Mouse (Mus musculus) heart, postnatal 36 days (tissue): Measurements from ENCODE around the gene Dhx38. TPM values are rescaled to one million over a fixed set of nuclear protein-coding genes. Genes with fewer than 3 reads are reported as not detected.

ENCODE experiments used
- DNase-seq, 2 experiments: peaks; one replicate each; pipeline ENCODE4 v3.0.0; 2021 to 2022
- intact Hi-C: fragments of 180-260 bp; cut with DNase I; formaldehyde crosslinking; loops from one replicate; pipeline ENCODE4 v1.15.1; 2025
- total RNA-seq, 2 experiments: library from RNA; stranded (reverse); gene quantifications; 2 replicates each; pipeline ENCODE4 v1.2.3; 2021

Gene Dhx38
- total RNA-seq, 2 experiments from 2014 or later = 12.3 to 12.6 TPM

- intact Hi-C loops = loop anchor here (1.0 to 10.0 kb wide), 3 partner anchors 44 to 1980 kb away; partner anchors contain the start of genes Ap1g1, Dhodh and Psmd7
- no peak for DNase-seq
Observed at GRCm38 (mm10) chr8:109564766-109565165, 895 bp downstream of the Dhx38 start.

DNA sequence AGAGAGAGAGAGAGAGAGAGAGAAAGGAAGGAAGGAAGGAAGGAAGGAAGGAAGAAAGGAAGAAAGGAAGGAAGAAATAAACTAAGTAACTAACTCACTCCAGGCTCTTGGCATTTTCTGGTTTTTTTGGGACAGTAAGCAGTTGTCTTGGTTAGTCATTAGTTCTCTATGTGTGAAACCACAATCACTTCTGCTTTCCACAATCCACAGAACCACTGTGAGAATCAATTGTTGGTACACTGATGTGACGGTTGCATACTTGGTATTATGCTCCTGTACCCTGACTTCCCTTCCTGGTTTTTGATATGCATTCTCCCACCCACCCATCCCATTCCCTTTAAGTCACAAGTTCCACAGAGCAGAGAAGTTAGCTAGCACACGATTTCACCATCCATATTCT, 1.8 kb downstream of the Dhx38 start:
- intact Hi-C loops = loop anchor here (10.0 kb wide), 1 partner anchor 1979 kb away; the partner anchor contains the start of gene Psmd7
- DNase-seq = no peak

GRCm38 (mm10) chr8:109551663-109552062, 14.0 kb downstream of the Dhx38 start:
- no peak for DNase-seq
- intact Hi-C loops = no loop called here

GRCm38 (mm10) chr8:109544049-109544448, 21.6 kb downstream of the Dhx38 start:
- intact Hi-C loops = no loop called here
- DNase-seq = no peak

GRCm38 (mm10) chr8:109542748-109543519, 22.7 kb downstream of the Dhx38 start:
- DNase-seq = no peak
- intact Hi-C loops = no loop called here

DNA sequence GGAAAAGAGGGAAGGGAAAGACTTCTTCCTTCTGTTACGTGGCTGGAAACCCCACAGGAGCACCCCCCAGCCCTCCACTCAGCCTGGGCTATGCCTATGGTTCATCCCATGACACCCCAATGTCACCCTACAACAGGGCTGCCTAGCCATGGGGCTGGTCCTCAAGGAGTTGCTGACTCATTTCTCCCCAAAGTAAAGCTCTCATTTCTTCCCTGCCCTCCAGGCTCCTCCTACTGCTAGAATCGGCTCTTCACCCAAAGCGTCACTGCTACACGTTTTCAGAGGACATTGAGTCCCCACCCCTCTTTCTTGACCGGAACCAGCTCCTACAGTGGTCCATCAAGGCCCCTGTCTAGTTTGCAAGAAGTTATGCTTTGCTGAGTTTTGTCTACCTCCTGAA, 23.5 kb downstream of the Dhx38 start:
- no peak for DNase-seq
- intact Hi-C loops = no loop called here

DNA sequence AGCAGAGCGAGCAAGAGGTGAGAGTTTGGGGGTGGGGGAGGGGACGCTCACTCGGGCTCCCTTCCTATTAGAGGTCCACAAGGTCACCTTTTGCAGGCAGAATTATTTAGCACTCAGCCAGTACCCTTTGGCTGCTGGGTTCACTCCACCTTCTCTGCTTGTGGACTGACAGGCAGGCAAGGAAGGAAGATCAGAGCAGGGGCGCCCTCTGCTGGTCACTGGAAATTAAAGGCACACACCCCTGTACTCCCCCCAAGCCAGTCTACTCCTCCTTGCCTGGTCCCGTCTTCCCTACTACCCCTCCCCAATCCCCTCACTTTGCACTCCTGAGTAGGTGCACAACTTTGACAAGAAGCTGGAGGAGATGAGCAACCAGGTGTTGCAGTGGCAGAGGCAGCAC, 29.0 kb downstream of the Dhx38 start:
- intact Hi-C loops = loop anchor here (5.0 to 10.0 kb wide), 2 partner anchors 1719 to 1932 kb away; no protein-coding TSS in a partner anchor
- DNase-seq = peak; percentile 66 to 79

DNA sequence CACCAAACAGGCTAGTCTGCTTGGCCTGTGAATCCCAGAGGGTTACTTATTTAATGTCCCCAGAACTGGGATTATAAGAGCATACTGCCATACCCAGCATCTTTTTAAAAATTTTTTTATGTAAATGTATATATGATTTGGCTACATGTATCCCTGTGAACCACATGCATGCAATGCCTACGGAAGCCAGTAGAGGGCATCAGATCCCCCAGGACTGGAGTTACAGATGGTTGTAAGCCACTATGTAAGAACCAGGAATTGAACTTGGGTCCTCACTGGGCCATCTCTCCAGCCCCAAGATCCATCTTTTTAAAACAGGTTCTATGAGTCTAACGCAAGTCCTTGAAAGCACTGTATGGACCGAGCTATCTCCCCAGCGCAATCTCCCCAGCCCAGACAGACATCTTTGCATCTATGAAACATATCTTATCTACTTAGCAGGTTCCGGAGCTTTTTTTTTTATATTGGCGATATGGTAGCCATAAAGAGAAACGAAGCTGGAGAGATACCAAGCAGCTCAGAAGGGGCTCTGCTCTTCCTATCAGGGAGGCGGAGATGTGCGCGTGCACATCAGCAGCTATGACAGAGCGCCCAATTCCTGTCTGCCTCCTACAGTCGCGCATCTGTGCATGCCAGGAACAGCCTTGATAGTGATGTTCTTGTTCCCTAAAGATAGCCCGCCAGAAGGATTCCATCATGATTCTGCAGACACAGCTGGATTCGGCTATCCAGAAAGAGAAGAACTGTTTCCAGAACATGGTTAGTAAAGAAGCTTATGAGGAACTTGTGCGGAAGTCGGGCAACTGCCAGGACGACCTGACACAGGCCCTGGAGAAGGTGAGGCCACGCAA, 30.3 kb downstream of the Dhx38 start:
- peak; percentile 19 to 38 for DNase-seq

GRCm38 (mm10) chr8:109524008-109524407, 41.7 kb downstream of the Dhx38 start:
- intact Hi-C loops = no loop called here

More for the DNA sequence above, 30.3 kb downstream of the Dhx38 start:
- intact Hi-C loops = loop anchor here (5.0 to 10.0 kb wide), 2 partner anchors 1718 to 1931 kb away; no protein-coding TSS in a partner anchor

DNA sequence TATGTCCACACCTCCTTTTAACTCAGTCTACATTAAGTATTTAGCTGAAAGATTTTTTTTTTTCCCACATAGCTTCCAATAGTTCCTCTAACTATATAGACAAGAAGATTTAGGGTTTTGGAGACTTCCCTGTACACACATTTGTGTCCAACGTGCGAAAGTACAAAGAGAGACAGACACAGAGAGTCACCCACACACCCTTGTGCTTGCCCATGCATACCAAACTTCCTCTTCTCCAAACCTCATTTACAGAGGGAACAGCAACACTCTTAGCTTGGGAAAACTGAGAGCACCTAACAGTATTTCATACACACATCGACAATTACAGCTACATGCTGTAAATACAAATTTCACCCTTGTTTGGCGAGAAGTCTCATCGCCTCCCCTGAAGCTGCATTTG, 60.1 kb downstream of the Dhx38 start:
- intact Hi-C loops = no loop called here
- no peak for DNase-seq

More at GRCm38 (mm10) chr8:109524008-109524407, 41.7 kb downstream of the Dhx38 start:
- DNase-seq = no peak

GRCm38 (mm10) chr8:109503566-109503965, 62.1 kb downstream of the Dhx38 start:
- intact Hi-C loops = no loop called here
- no peak for DNase-seq

GRCm38 (mm10) chr8:109499009-109499717, 66.5 kb downstream of the Dhx38 start:
- intact Hi-C loops = no loop called here

More at GRCm38 (mm10) chr8:109499009-109499717, 66.5 kb downstream of the Dhx38 start:
- DNase-seq = no peak

Other genes starting within 250 kb of the Dhx38 start
- gene Pmfbp1, start 71.8 kb downstream of the Dhx38 start, total RNA-seq = not detected
- gene Txnl4b, start within 50 bp of the Dhx38 start, total RNA-seq = 1 to 10 TPM; 4.2 to 4.8 TPM
- gene Hp, start 13.3 kb upstream of the Dhx38 start, total RNA-seq = 1 to 10 TPM; 4.2 to 6.4 TPM
- gene Dhodh, start 42.8 kb upstream of the Dhx38 start, total RNA-seq = 10 to 100 TPM; 16.1 to 17.0 TPM
- gene Pkd1l3, start 48.7 kb upstream of the Dhx38 start, total RNA-seq = not detected
- 10 to 100 TPM; 40.5 to 42.8 TPM for gene Ist1, start 127.4 kb upstream of the Dhx38 start, total RNA-seq
- gene Zfp821, start 139.7 kb upstream of the Dhx38 start, total RNA-seq = 1 to 10 TPM; 6.9 TPM
- 10 to 100 TPM; 21.0 to 24.2 TPM for gene Atxn1l, start 171.9 kb upstream of the Dhx38 start, total RNA-seq
- gene Ap1g1, start 212.7 kb upstream of the Dhx38 start, total RNA-seq = 10 to 100 TPM; 37.7 to 38.9 TPM